Mouse (Mus musculus): ENCODE measurements around the gene Rhbdd3. TPM values are rescaled to one million over a fixed set of nuclear protein-coding genes. Genes with fewer than 3 reads are reported as not detected.

Rhbdd3 gene
- polyA plus RNA-seq, 2 experiments: 11.0 to 11.1 TPM

DNA sequence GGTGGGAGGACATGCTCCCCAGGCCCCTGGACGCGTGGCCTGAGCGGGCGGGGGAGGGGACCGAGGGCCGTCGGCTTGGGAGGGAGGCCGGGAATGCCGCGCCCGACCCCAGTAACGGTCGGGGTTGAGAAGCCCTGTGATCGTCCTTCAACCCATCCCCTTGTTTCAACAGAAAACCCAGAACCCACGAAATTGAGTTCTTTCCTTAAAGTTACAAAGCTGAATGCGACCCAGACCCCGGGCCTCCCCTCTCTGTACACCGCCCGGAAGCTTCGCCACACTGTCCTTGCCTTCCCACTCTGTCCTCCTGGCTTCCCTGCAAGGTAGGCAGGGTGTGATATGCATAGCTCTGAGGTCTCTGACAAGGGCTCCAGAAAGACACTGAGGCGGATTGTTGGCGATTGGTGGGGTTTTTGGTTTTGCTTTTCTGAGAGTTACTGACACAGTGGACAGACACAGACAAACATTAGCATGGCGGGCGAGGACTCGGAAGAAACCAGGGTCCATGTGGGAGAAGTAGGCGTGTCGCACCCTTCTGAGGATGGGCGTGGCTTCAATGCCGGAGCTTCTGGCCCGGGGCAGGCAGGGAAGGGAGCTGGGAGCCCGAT lies 954 bp downstream of the Rhbdd3 start:
- no peaks in the 10 kb centered on the region for H3K9me3 ChIP-seq (ENCODE audit: control insufficient read depth, low read length)
- peaks cover 6% of the 10 kb centered on the region for H3K36me3 ChIP-seq (replicated peaks; ENCODE audit: control insufficient read depth, insufficient read depth, low read depth)
- H3K4me3 ChIP-seq (ENCODE audit: insufficient read depth in 1 of 2, low read depth in 2 of 2, low read length in 2 of 2): peak overlapping the region; percentile 71 to 90
- under 1% methylated on average over 31 of the region's 31 CpGs for WGBS (ENCODE audit: insufficient replicate concordance)
- DNase-seq (ENCODE audit: low read depth in 3 of 3, low spot score in 3 of 3) (peak; percentile 71 to 79 (median 74)), ATAC-seq (ENCODE audit: insufficient read depth) (peak; percentile 62)
- H3K9ac ChIP-seq (replicated peaks): peak overlapping the region; percentile 93
- H3K27ac ChIP-seq: peak overlapping the region; percentile 85
- H3K4me1 ChIP-seq (replicated peaks; ENCODE audit: control insufficient read depth in 2 of 2, insufficient read depth in 2 of 2, low read length in 1 of 2): peaks cover 11 to 24% of the 10 kb centered on the region in 2 experiments
- TF ChIP-seq CTCF (IDR thresholded peaks at IDR 0.05; ENCODE audit: low read depth) (no peak), EP300 (IDR thresholded peaks at IDR 0.05; ENCODE audit: low read depth) (no peak)
- H3K27me3 ChIP-seq (ENCODE audit: control insufficient read depth, insufficient read depth, low read length): no peaks in the 10 kb centered on the region
- H3K4me2 ChIP-seq (ENCODE audit: low read depth): peak overlapping the region; percentile 93

DNA sequence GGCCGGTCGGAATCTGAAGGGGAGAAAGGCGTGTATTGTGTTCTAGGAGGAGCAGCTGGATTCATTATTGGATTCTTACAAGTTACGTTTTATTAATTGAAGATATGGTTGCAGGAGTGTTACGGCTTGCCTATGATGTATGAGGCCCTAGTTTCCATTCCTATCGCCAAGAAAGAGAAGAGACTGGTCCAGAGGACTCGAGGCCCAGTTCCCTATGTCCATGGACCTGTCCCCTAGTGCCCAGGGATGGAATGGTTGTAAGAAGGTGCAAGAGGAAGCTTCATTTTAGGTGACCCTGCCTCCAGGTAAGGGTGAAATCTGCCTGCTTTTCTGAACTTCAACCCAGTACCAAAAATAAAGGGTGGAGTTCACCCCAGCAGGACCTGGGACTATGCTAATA lies 1.6 kb downstream of the Rhbdd3 start:
- TF ChIP-seq CTCF (IDR thresholded peaks at IDR 0.05; ENCODE audit: low read depth) (peak; percentile 19; the same call in 1 of the 2 replicates), EP300 (IDR thresholded peaks at IDR 0.05; ENCODE audit: low read depth) (no peak)
- H3K9ac ChIP-seq (replicated peaks): peak overlapping the region; percentile 93
- no peaks in the 10 kb centered on the region for H3K9me3 ChIP-seq (ENCODE audit: control insufficient read depth, low read length)
- H3K36me3 ChIP-seq (replicated peaks; ENCODE audit: control insufficient read depth, insufficient read depth, low read depth): peaks cover 6% of the 10 kb centered on the region
- peak overlapping the region; percentile 93 for H3K4me2 ChIP-seq (ENCODE audit: low read depth)
- no peaks in the 10 kb centered on the region for H3K27me3 ChIP-seq (ENCODE audit: control insufficient read depth, insufficient read depth, low read length)
- peaks cover 11 to 24% of the 10 kb centered on the region in 2 experiments for H3K4me1 ChIP-seq (replicated peaks; ENCODE audit: control insufficient read depth in 2 of 2, insufficient read depth in 2 of 2, low read length in 1 of 2)
- DNase-seq (ENCODE audit: low read depth in 3 of 3, low spot score in 3 of 3) (peak in 1 of 3 experiments; percentile 23), ATAC-seq (ENCODE audit: insufficient read depth) (no peak)
- peak overlapping the region; percentile 85 for H3K27ac ChIP-seq
- WGBS (ENCODE audit: insufficient replicate concordance): under 1% methylated on average over 7 of the region's 7 CpGs
- H3K4me3 ChIP-seq (ENCODE audit: insufficient read depth in 1 of 2, low read depth in 2 of 2, low read length in 2 of 2): peak overlapping the region; percentile 71 to 90

DNA sequence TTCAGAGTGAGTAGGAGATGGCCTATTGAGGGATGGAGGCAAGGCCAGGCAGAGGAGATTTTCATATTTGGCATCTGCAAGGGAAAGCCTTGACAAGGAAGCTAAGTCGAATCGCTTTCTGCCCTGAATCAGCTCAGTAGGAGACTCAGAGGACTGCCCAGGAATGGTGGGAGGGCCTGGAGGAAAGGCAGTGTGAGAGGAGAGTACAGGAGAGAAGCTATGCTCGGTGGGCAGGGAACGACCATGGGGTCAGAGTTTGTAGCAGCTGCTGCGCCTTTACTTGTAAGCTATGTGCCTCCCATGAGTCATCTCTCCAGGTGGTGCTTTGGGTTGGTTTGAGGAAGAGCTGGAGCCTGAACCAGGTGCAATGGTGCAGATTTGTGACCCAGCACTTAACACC lies 2.1 kb downstream of the Rhbdd3 start:
- H3K4me3 ChIP-seq (ENCODE audit: insufficient read depth in 1 of 2, low read depth in 2 of 2, low read length in 2 of 2): peak overlapping the region in 1 of 2 experiments; percentile 90; a peak in 2 of 4 replicates

DNA sequence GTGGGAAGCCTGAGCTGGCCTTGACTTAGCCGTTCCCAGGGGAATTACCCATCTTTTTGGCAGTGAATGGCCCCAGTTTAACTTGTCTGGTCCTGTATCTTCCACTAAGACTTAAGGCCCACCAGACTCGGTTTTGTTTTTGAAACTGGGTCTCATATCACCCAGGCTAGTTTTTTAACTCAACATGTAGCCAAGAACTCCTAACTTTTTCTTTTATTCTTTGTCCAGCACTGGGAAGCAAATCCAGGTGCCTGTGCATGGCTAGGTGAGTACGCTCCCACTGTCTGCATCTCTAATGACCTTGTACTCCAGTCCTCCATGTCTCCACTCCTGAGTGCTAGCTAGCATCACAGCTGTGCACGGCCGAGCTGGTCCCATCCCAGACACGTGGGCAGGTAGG lies 2.9 kb downstream of the Rhbdd3 start:
- H3K4me2 ChIP-seq (ENCODE audit: low read depth): no peak overlapping the region
- no peaks in the 10 kb centered on the region for H3K27me3 ChIP-seq (ENCODE audit: control insufficient read depth, insufficient read depth, low read length)
- H3K4me3 ChIP-seq (ENCODE audit: insufficient read depth in 1 of 2, low read depth in 2 of 2, low read length in 2 of 2): no peak overlapping the region
- no peaks in the 10 kb centered on the region for H3K9me3 ChIP-seq (ENCODE audit: control insufficient read depth, low read length)
- peaks cover 4% of the 10 kb centered on the region for H3K36me3 ChIP-seq (replicated peaks; ENCODE audit: control insufficient read depth, insufficient read depth, low read depth)
- H3K4me1 ChIP-seq (replicated peaks; ENCODE audit: control insufficient read depth in 2 of 2, insufficient read depth in 2 of 2, low read length in 1 of 2): peaks cover 6 to 19% of the 10 kb centered on the region in 2 experiments
- TF ChIP-seq CTCF (IDR thresholded peaks at IDR 0.05; ENCODE audit: low read depth) (no peak), EP300 (IDR thresholded peaks at IDR 0.05; ENCODE audit: low read depth) (no peak)
- H3K27ac ChIP-seq: no peak overlapping the region
- 75% methylated on average over 6 of the region's 6 CpGs for WGBS (ENCODE audit: insufficient replicate concordance)
- ATAC-seq (ENCODE audit: insufficient read depth) (no peak), DNase-seq (ENCODE audit: low read depth in 3 of 3, low spot score in 3 of 3) (no peak)
- no peak overlapping the region for H3K9ac ChIP-seq (replicated peaks)

More for the DNA sequence above, 2.1 kb downstream of the Rhbdd3 start:
- DNase-seq (ENCODE audit: low read depth in 3 of 3, low spot score in 3 of 3): no peak
- TF ChIP-seq CTCF (IDR thresholded peaks at IDR 0.05; ENCODE audit: low read depth): no peak
- no peak for TF ChIP-seq EP300 (IDR thresholded peaks at IDR 0.05; ENCODE audit: low read depth)
- WGBS (ENCODE audit: insufficient replicate concordance): 79% methylated on average over 5 of the region's 5 CpGs
- Histone ChIP-seq H3K9ac (replicated peaks) (no peak overlapping the region), H3K27me3 (ENCODE audit: control insufficient read depth, insufficient read depth, low read length) (no peaks in the 10 kb centered on the region), H3K27ac (no peak overlapping the region), H3K36me3 (replicated peaks; ENCODE audit: control insufficient read depth, insufficient read depth, low read depth) (peaks cover 6% of the 10 kb centered on the region), H3K4me2 (ENCODE audit: low read depth) (peak overlapping the region; percentile 93), H3K9me3 (ENCODE audit: control insufficient read depth, low read length) (no peaks in the 10 kb centered on the region), H3K4me1 (replicated peaks; ENCODE audit: control insufficient read depth in 2 of 2, insufficient read depth in 2 of 2, low read length in 1 of 2) (peaks cover 11 to 23% of the 10 kb centered on the region in 2 experiments)
- no peak for ATAC-seq (ENCODE audit: insufficient read depth)

DNA sequence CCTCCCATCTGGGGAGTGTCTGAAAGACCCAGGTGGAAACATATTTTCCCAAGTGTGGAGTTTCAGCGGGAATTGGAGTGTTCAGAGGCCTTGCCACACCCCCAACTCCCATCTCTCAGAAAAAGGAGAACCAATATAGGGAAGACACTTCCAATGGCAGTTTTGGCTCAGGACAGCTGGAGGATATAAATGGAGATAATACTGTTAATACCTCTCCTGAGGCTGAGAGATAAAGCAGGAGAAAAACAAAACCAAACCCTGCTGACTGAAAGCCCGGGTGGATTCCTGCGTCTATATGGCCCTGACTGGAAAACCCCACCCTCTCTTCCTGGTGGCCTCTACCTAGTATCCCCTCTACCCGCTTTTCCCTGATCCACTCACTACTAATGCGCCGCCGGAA lies 3.7 kb downstream of the Rhbdd3 start:
- H3K36me3 ChIP-seq (replicated peaks; ENCODE audit: control insufficient read depth, insufficient read depth, low read depth): peaks cover 4% of the 10 kb centered on the region
- H3K4me3 ChIP-seq (ENCODE audit: insufficient read depth in 1 of 2, low read depth in 2 of 2, low read length in 2 of 2): no peak overlapping the region
- TF ChIP-seq EP300 (IDR thresholded peaks at IDR 0.05; ENCODE audit: low read depth) (peak; percentile 78), CTCF (IDR thresholded peaks at IDR 0.05; ENCODE audit: low read depth) (no peak)
- H3K9ac ChIP-seq (replicated peaks): no peak overlapping the region
- no peaks in the 10 kb centered on the region for H3K27me3 ChIP-seq (ENCODE audit: control insufficient read depth, insufficient read depth, low read length)
- 35% methylated on average over 7 of the region's 7 CpGs for WGBS (ENCODE audit: insufficient replicate concordance)
- H3K27ac ChIP-seq: no peak overlapping the region
- peaks cover 5 to 17% of the 10 kb centered on the region in 2 experiments; a peak in 3 of 4 replicates for H3K4me1 ChIP-seq (replicated peaks; ENCODE audit: control insufficient read depth in 2 of 2, insufficient read depth in 2 of 2, low read length in 1 of 2)
- no peak for ATAC-seq (ENCODE audit: insufficient read depth)
- peak in 2 of 3 experiments; percentile 18 to 50 for DNase-seq (ENCODE audit: low read depth in 3 of 3, low spot score in 3 of 3)
- H3K9me3 ChIP-seq (ENCODE audit: control insufficient read depth, low read length): no peaks in the 10 kb centered on the region
- peak overlapping the region; percentile 6; the same call in 1 of the 2 replicates for H3K4me2 ChIP-seq (ENCODE audit: low read depth)
